Mouse (Mus musculus) cerebral cortex, adult 2 months (tissue): ENCODE measurements around the gene Gamt.

Experiments
- WGBS: fragments of 180-500 bp; shearing (Covaris S2); methylation state at CpG from one replicate; pipeline ENCODE4 v1.1.7; 2018; 5-methylcytosine and 5-hydroxymethylcytosine counted together

The Gamt gene

GRCm38 (mm10) chr10:80227877-80228775, 32.7 kb downstream of the Gamt start:
- WGBS: 21% methylated on average over 15 of the region's 15 CpGs

- WGBS: 7% methylated on average over 10 of the region's 10 CpGs
Observed at GRCm38 (mm10) chr10:80227166-80227539, 33.7 kb downstream of the Gamt start.

DNA sequence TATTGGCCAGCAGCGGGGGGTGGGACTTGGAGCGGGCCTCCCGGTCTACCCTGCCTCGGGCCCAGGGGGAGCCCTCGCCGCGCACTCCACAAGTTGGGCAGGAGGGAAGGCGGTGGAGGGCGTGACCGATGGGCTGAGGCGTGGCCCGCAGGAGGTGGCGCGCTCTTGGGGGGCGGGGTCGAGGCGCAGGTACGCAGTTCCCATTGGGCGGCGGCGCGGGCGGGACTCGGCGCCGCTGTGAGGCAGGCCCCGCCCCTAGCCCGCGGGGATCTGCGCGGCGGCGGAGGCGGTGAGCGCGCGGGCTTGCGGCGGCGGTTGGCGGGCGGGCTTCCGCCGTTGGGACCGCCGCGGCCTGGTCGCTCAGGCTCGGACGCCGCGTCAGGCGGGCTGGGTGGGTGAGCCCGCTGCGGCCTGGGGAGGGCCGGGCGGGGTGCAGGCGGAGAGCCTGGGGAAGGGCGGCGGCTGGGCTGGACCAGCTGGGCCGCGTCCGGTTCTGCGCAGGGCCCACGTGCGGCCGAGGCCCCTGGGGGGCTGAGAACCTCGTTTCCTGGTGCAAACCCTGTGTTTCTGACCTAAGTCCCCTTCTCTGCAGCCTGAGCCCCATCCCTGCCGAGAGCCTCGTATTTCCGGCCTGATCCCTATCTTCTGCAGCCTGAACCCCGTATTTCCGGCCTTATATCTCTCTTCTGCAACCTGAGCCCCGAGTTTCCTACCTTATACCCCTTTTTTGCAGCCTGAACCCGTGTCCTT, 34.2 kb downstream of the Gamt start, which contains the start of gene Mum1:
TSS of gene Mum1 (plus strand) at position 19 of the 750 bp plus-strand sequence.
- WGBS: under 1% methylated on average over 72 of the region's 75 CpGs

GRCm38 (mm10) chr10:80226071-80226415, 34.8 kb downstream of the Gamt start:
- 2% methylated on average over 14 of the region's 14 CpGs for WGBS

DNA sequence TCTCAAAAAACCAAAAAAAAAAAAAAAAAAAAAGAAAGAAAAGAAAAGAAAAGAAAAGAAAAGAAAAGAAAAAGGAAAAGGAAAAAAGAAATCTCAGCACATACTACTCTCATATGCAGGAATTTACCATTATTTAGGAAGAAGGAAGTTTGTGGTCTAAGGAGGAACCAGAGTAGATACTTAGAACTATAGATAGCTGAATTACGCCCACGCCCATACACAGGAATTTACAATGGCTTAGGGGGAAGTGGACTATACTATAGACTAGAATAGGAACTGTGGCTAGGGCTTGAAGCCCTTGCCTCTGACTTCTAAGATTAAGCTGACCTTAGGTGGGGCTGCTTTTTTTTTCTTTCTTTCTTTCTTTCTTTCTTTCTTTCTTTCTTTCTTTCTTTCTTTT, 37.7 kb downstream of the Gamt start:
- WGBS: 86% methylated on average over 2 of the region's 2 CpGs

DNA sequence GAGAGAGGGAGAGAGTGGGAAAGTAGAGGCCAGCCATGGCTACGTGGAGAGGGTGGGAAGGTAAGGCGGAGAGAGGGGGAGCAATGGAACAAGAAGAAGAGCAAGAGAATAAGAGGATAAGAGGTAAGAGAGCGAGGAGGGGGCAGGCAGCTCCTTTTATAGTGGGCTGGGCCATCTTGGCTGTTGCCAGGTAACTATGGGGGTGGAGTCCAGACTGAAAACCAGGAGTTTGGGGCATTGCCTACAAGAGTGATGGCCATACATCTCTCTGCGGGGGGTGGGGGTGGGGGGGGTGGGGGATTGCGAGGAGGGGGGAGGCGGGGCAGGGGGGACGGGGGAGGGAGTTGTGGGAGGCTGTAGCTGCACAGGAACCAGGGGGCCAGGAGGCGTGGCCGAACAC, 40.1 kb downstream of the Gamt start:
- 49% methylated on average over 9 of the region's 9 CpGs for WGBS

DNA sequence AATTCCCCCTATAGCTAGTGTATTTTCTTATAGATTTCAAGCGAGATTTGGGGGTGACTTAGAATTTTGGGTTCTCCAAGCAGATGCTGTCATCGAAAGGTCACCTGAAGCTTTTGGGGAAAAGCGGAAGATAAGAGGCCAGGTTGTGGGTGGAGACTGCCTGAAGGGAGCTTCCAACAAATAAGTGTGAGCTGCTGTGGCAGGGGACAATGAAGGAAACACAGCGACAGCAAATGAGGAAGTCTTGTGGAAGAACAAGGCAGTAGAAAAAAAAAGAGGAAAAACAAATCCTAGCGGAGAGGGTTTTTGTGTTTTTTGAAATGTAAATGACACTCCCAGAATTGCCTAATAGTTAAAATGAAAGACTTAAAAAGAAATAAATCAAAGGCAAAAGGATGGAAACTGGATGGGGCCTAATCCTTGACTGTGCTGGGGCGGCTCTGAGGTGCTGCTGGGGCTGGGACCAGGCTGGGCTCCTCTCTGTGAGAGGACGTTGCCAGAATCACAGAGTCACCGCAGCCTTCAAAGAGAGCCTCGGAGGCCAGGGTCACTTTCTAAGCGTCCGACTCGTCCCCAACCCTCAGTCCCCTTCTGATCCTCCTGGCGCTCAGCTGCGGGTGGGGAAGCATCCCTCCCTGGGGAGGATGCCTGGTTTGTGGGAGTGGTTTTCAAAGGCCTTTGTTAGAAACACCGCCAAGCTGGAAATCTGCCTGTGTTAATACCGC, 45.6 kb downstream of the Gamt start:
- 65% methylated on average over 16 of the region's 16 CpGs for WGBS

DNA sequence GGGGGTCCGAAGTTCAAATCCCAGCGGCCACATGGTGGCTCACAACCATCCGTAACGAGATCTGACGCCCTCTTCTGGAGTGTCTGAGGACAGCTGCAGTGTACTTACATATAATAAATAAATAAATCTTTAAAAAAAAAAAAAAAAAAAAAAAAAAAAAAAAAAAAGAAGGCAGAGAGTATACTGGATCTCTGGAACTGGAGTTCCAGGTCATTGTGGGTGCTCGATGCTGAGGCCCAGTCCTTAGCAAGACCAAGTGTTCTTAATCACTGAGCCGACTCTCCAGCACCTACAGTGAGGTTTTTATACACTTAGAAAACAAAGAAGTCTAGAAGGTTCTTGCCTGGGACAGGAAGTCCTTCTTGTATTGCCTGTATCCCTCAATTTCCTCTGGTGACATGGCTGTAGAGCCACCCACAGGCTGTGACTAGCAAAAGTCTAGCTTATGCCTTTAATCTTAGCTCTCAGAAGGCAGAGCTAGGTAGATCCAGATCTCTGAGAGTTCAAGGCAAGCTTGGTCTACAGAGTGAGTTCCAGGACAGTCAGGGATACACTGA, 49.2 kb downstream of the Gamt start:
- 78% methylated on average over 7 of the region's 7 CpGs for WGBS

GRCm38 (mm10) chr10:80208841-80209371, 51.9 kb downstream of the Gamt start:
- WGBS: 18% methylated on average over 24 of the region's 24 CpGs

DNA sequence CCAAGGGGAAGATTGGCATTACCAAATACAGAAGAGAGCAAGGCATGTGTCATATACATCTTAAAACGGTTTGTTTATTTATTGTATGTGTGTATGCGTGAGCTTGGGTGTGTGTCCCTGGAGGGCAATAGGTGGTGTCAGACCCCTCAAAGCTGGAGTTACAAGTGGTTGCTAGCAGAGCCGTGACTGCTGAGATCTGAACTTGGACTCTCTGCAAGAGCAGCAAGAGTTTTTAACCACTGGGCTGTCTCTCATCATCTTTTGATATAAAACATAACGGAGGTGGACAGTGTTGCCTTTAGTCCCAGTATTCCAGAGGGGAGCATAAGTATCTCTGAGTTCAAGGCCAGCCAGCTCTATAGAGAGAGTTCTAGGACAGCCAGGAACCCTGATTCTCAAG, 52.6 kb downstream of the Gamt start:
- WGBS: 84% methylated on average over 4 of the region's 4 CpGs
